Mouse (Mus musculus): ENCODE data around the gene Foxp1.

GRCm38 (mm10) chr6:99201271-99201705, 321.2 kb downstream of the Foxp1 start:
- no peak for TF ChIP-seq CTCF (IDR thresholded peaks at IDR 0.05)
- TF ChIP-seq EP300 (IDR thresholded peaks at IDR 0.05): no peak
